Comparison of ENCODE assay signal across 8 mouse cellular contexts in genomic region chr8:123126193-123126816, GRCm38 (mm10). TPM values are rescaled to one million over a fixed set of nuclear protein-coding genes. Genes with fewer than 3 reads are reported as not detected.
DNase-seq lines count a peak whose midpoint lies in the region; ATAC-seq and TF ChIP-seq lines count a peak whose summit lies in the region.

No protein-coding gene starts in this region.

- WGBS in hindbrain, embryonic 11.5 days = 6% methylated on average over 19 of the region's 19 CpGs
- 9% methylated on average over 19 of the region's 19 CpGs for WGBS in hindbrain, embryonic 16.5 days
- 6% methylated on average over 19 of the region's 19 CpGs for WGBS in intestine, postnatal 0 days
- 10% methylated on average over 19 of the region's 19 CpGs for WGBS in liver, postnatal 0 days (ENCODE audit: insufficient replicate concordance)

- H3K4me1 ChIP-seq in hindbrain, embryonic 11.5 days (replicated peaks; ENCODE audit: control insufficient read depth, insufficient read depth, low read length) = peaks cover 3% of the 10 kb centered on the region; the same call in 1 of the 2 replicates
- no peaks in the 10 kb centered on the region for H3K4me1 ChIP-seq in hindbrain, embryonic 16.5 days (ENCODE audit: control insufficient read depth, insufficient read depth, low read depth, low read length)
- no peaks in the 10 kb centered on the region for H3K4me1 ChIP-seq in intestine, postnatal 0 days (replicated peaks; ENCODE audit: control insufficient read depth, insufficient read depth, low read length)
- H3K4me1 ChIP-seq in liver, postnatal 0 days (ENCODE audit: insufficient read depth) = peaks cover 6% of the 10 kb centered on the region

- H3K36me3 ChIP-seq in hindbrain, embryonic 11.5 days (ENCODE audit: control insufficient read depth, insufficient read depth, low read length) = no peaks in the 10 kb centered on the region
- H3K36me3 ChIP-seq in hindbrain, embryonic 16.5 days (ENCODE audit: control insufficient read depth, insufficient read depth, low read length) = no peaks in the 10 kb centered on the region
- H3K36me3 ChIP-seq in intestine, postnatal 0 days (ENCODE audit: control insufficient read depth, insufficient read depth) = no peaks in the 10 kb centered on the region
- H3K36me3 ChIP-seq in liver, postnatal 0 days (replicated peaks; ENCODE audit: insufficient read depth, low read length) = no peaks in the 10 kb centered on the region

- no peak for ATAC-seq in hindbrain, embryonic 11.5 days (ENCODE audit: low FRiP score)
- ATAC-seq in hindbrain, embryonic 16.5 days = no peak
- ATAC-seq in common myeloid progenitor, adult 5-6 weeks (replicated peaks; ENCODE audit: low read depth, poor library complexity, severe bottlenecking) = peak; percentile 63
- peak; percentile 72 for ATAC-seq in intestine, postnatal 0 days
- ATAC-seq in liver, postnatal 0 days = peak; percentile 83

- no peak overlapping the region; the same call in 1 of the 2 replicates for H3K4me2 ChIP-seq in hindbrain, embryonic 11.5 days (replicated peaks; ENCODE audit: low read depth, low read length)
- no peak overlapping the region for H3K4me2 ChIP-seq in hindbrain, embryonic 16.5 days (ENCODE audit: low read length)
- H3K4me2 ChIP-seq in intestine, postnatal 0 days (replicated peaks; ENCODE audit: low read depth) = peak overlapping the region; percentile 57
- 0 out of 2 replicates have a peak overlapping the region, but pooled peaks have one; percentile 26 for H3K4me2 ChIP-seq in liver, postnatal 0 days (ENCODE audit: low read depth, low read length)

- TF ChIP-seq CTCF in intestine, postnatal 0 days (IDR thresholded peaks at IDR 0.05; ENCODE audit: low read depth) = no peak
- TF ChIP-seq CTCF in liver, postnatal 0 days (IDR thresholded peaks at IDR 0.05; ENCODE audit: low read depth) = no peak

- H3K27me3 ChIP-seq in hindbrain, embryonic 11.5 days (ENCODE audit: control insufficient read depth, insufficient read depth, low read length) = peaks cover 3% of the 10 kb centered on the region; the same call in 1 of the 2 replicates
- no peaks in the 10 kb centered on the region for H3K27me3 ChIP-seq in hindbrain, embryonic 16.5 days (replicated peaks; ENCODE audit: control insufficient read depth, insufficient read depth, low read length)
- 0 out of 2 replicates have a peak, but pooled peaks cover 18% of the 10 kb centered on the region for H3K27me3 ChIP-seq in intestine, postnatal 0 days (replicated peaks; ENCODE audit: control insufficient read depth, insufficient read depth, low read length)
- peaks cover 26% of the 10 kb centered on the region for H3K27me3 ChIP-seq in liver, postnatal 0 days (ENCODE audit: insufficient read depth, low read length)

- DNase-seq in hindbrain, embryonic 11.5 days (ENCODE audit: low spot score) = peak; percentile 61
- DNase-seq in liver, postnatal 0 days = peak; percentile 85
- peak; percentile 85 for DNase-seq in testis, postnatal 10 days (ENCODE audit: low spot score)
- DNase-seq in MN1 (ENCODE audit: low spot score) = no peak
- DNase-seq in layer of hippocampus, postnatal 36 days = no peak

- H3K9ac ChIP-seq in hindbrain, embryonic 11.5 days (ENCODE audit: low read depth, low read length) = no peak overlapping the region
- H3K9ac ChIP-seq in hindbrain, embryonic 16.5 days (ENCODE audit: low read depth, low read length) = no peak overlapping the region
- H3K9ac ChIP-seq in intestine, postnatal 0 days (ENCODE audit: low read depth, low read length) = no peak overlapping the region
- no peak overlapping the region for H3K9ac ChIP-seq in liver, postnatal 0 days (replicated peaks)

- TF ChIP-seq EP300 in liver, postnatal 0 days (IDR thresholded peaks at IDR 0.05; ENCODE audit: low read depth) = no peak

- H3K9me3 ChIP-seq in hindbrain, embryonic 11.5 days (ENCODE audit: control insufficient read depth, low read length) = no peaks in the 10 kb centered on the region
- H3K9me3 ChIP-seq in hindbrain, embryonic 16.5 days (ENCODE audit: control insufficient read depth, low read length) = no peaks in the 10 kb centered on the region
- H3K9me3 ChIP-seq in intestine, postnatal 0 days (ENCODE audit: control insufficient read depth) = no peaks in the 10 kb centered on the region
- no peaks in the 10 kb centered on the region for H3K9me3 ChIP-seq in liver, postnatal 0 days (ENCODE audit: low read length)

- H3K27ac ChIP-seq in hindbrain, embryonic 11.5 days (ENCODE audit: low read depth, low read length) = no peak overlapping the region
- no peak overlapping the region for H3K27ac ChIP-seq in hindbrain, embryonic 16.5 days (ENCODE audit: low read depth, low read length)
- H3K27ac ChIP-seq in intestine, postnatal 0 days (ENCODE audit: low read depth, low read length) = no peak overlapping the region
- H3K27ac ChIP-seq in liver, postnatal 0 days (ENCODE audit: low read depth) = no peak overlapping the region

- no peak overlapping the region for H3K4me3 ChIP-seq in hindbrain, embryonic 11.5 days (ENCODE audit: low read depth, low read length)
- no peak overlapping the region for H3K4me3 ChIP-seq in hindbrain, embryonic 16.5 days (ENCODE audit: low read length)
- peak overlapping the region; percentile 23 for H3K4me3 ChIP-seq in intestine, postnatal 0 days (ENCODE audit: low read depth, low read length)
- H3K4me3 ChIP-seq in liver, postnatal 0 days (ENCODE audit: low read depth, low read length) = no peak overlapping the region

RNA-seq across cellular contexts. Expression of gene Cpne7, which starts 9.1 kb away (rescaled TPM):
- 0.10 and 0.45 TPM in 2 replicates for polyA plus RNA-seq in hindbrain, embryonic 11.5 days (2014; fragmentation: Nextera tagmentation; extraction: Ambion mirVana)
- polyA plus RNA-seq in hindbrain, embryonic 16.5 days (2015; fragmentation: Nextera tagmentation; extraction: Ambion mirVana) = 5.9 and 8.6 TPM in 2 replicates
- 0.14 and 1.4 TPM in 2 replicates for total RNA-seq in common myeloid progenitor, adult 5-6 weeks (2017)
- 0.46 and 0.67 TPM in 2 replicates for polyA plus RNA-seq in intestine, postnatal 0 days (2015; fragmentation: Nextera tagmentation; extraction: Ambion mirVana)
- polyA plus RNA-seq in liver, postnatal 0 days (2015; fragmentation: Nextera tagmentation; extraction: Ambion mirVana) = 0.06 TPM in 2 replicates
- total RNA-seq in layer of hippocampus, postnatal 36 days (2021) = 100 to 1,000 TPM; 305 to 318 TPM

RNA-seq across cellular contexts. Expression of gene Rpl13, which starts 24.2 kb away (rescaled TPM):
- polyA plus RNA-seq in hindbrain, embryonic 11.5 days (2014; fragmentation: Nextera tagmentation; extraction: Ambion mirVana) = 1,308 and 1,334 TPM in 2 replicates
- polyA plus RNA-seq in hindbrain, embryonic 16.5 days (2015; fragmentation: Nextera tagmentation; extraction: Ambion mirVana) = 588 and 678 TPM in 2 replicates
- total RNA-seq in common myeloid progenitor, adult 5-6 weeks (2017) = 3,285 and 3,463 TPM in 2 replicates
- 948 and 1,014 TPM in 2 replicates for polyA plus RNA-seq in intestine, postnatal 0 days (2015; fragmentation: Nextera tagmentation; extraction: Ambion mirVana)
- polyA plus RNA-seq in liver, postnatal 0 days (2015; fragmentation: Nextera tagmentation; extraction: Ambion mirVana) = 811 and 871 TPM in 2 replicates
- total RNA-seq in layer of hippocampus, postnatal 36 days (2021) = 100 to 1,000 TPM; 391 to 451 TPM

RNA-seq across cellular contexts. Expression of gene Sult5a1, which starts 31.8 kb away (rescaled TPM):
- 4.8 and 5.5 TPM in 2 replicates for polyA plus RNA-seq in hindbrain, embryonic 11.5 days (2014; fragmentation: Nextera tagmentation; extraction: Ambion mirVana)
- 1.8 and 2.5 TPM in 2 replicates for polyA plus RNA-seq in hindbrain, embryonic 16.5 days (2015; fragmentation: Nextera tagmentation; extraction: Ambion mirVana)
- total RNA-seq in common myeloid progenitor, adult 5-6 weeks (2017) = not detected in 2 replicates
- 3.4 and 3.5 TPM in 2 replicates for polyA plus RNA-seq in intestine, postnatal 0 days (2015; fragmentation: Nextera tagmentation; extraction: Ambion mirVana)
- polyA plus RNA-seq in liver, postnatal 0 days (2015; fragmentation: Nextera tagmentation; extraction: Ambion mirVana) = 2.4 and 4.0 TPM in 2 replicates
- 1 to 10 TPM; 1.6 to 2.2 TPM for total RNA-seq in layer of hippocampus, postnatal 36 days (2021)

RNA-seq across cellular contexts. Expression of gene Dpep1, which starts 59.7 kb away (rescaled TPM):
- 0.43 and 0.85 TPM in 2 replicates for polyA plus RNA-seq in hindbrain, embryonic 11.5 days (2014; fragmentation: Nextera tagmentation; extraction: Ambion mirVana)
- 0.68 and 0.72 TPM in 2 replicates for polyA plus RNA-seq in hindbrain, embryonic 16.5 days (2015; fragmentation: Nextera tagmentation; extraction: Ambion mirVana)
- not detected in 2 replicates for total RNA-seq in common myeloid progenitor, adult 5-6 weeks (2017)
- 30.8 and 32.7 TPM in 2 replicates for polyA plus RNA-seq in intestine, postnatal 0 days (2015; fragmentation: Nextera tagmentation; extraction: Ambion mirVana)
- 0.99 and 1.2 TPM in 2 replicates for polyA plus RNA-seq in liver, postnatal 0 days (2015; fragmentation: Nextera tagmentation; extraction: Ambion mirVana)
- total RNA-seq in layer of hippocampus, postnatal 36 days (2021) = under 1 TPM in 1 of 2 experiments, not detected in 1; 0.23 TPM

Comparison
In these comparisons a context has a peak if more than half of its experiments do, and no peak if none do; other contexts are left out.
1. ATAC-seq: peak in common myeloid progenitor, adult 5-6 weeks (single experiment), intestine, postnatal 0 days (single experiment) and liver, postnatal 0 days (single experiment); none in hindbrain, embryonic 11.5 days (single experiment) and hindbrain, embryonic 16.5 days (single experiment).
2. DNase-seq: peak in hindbrain, embryonic 11.5 days (single experiment), liver, postnatal 0 days (single experiment) and testis, postnatal 10 days (single experiment); none in MN1 (single experiment) and layer of hippocampus, postnatal 36 days (0 of 2).
3. H3K4me2 ChIP-seq: peak in intestine, postnatal 0 days (single experiment) and liver, postnatal 0 days (single experiment); none in hindbrain, embryonic 11.5 days (single experiment) and hindbrain, embryonic 16.5 days (single experiment).